Mouse (Mus musculus) gastrocnemius, postnatal 36 days (tissue): ENCODE measurements around the gene Zfyve9. TPM values are rescaled to one million over a fixed set of nuclear protein-coding genes. Genes with fewer than 3 reads are reported as not detected.

ENCODE experiments used
- DNase-seq, 2 experiments: peaks; one replicate each; pipeline ENCODE4 v3.0.0; 2022
- intact Hi-C: fragments of 180-260 bp; cut with DNase I; formaldehyde crosslinking; loops from one replicate; pipeline ENCODE4 v1.15.1; 2025
- total RNA-seq, 2 experiments: library from RNA; stranded (reverse); gene quantifications; 2 replicates each; pipeline ENCODE4 v1.2.3; 2021

Zfyve9 gene
- total RNA-seq, 2 experiments from 2014 or later, result 45.5 to 51.0 TPM

DNA sequence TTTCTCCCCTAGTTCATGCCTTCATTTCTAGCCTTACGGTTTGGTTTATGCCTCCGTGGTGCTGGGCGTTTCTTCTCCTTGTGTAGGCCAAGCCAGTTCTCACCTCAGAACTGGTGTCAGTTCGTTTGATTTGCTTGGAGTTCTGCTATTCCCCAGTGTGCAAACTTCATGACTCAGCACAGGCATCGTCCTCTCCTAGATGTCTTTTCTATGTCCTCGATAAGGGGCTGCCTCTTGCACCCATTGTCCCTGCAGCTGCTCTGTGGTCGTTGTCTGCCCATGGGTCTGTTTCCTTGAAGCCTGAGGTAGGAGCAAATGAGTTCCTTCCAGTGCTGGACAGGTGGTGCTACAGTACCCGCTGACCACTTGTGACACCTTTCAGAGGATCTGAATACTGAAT is 160.1 kb downstream of the Zfyve9 start:
- DNase-seq, result no peak
- intact Hi-C loops, result no loop called here

DNA sequence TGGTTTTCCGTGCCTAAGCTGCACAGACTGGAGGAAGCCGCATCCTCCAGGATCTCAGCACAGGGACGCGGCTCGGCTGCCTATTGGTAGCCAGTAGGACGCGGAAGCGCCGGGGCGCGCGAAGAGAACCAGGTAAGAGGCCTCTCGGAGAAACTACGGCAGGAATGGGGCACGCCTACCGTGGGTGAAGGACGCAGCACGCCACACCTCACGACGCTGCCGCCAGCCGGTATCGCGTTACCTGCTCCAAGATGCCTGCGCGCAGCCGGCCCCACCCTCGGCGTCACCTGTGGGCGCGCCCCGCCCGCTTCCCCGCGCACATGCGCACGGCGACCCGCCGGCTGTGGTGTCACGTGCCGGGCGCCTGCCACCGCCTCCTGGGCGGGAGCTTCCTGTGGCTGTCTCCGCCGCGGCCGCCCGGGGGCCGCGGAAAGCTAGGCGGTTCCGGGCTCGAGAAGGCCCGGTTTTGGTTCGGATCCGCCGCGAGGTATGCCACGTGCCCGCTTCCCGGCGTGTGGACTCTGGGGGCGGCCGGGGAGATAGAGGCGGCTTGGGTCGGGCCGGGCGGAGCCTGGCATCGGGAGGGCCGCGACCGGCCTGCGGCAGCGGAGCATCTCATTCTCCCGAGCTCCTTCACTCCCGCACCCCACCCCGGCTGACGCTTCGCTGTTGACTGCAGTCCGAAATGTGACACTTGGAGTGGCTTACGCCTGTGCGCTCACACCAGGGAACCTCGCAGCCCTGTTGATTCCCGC is 160.8 kb downstream of the Zfyve9 start, which contains the start of gene Cc2d1b:
Gene Cc2d1b, plus strand, starts transcription at position 354 of the 755 bp plus-strand sequence.
- intact Hi-C loops, result no loop called here
- peak; percentile 80 to 84 for DNase-seq

DNA sequence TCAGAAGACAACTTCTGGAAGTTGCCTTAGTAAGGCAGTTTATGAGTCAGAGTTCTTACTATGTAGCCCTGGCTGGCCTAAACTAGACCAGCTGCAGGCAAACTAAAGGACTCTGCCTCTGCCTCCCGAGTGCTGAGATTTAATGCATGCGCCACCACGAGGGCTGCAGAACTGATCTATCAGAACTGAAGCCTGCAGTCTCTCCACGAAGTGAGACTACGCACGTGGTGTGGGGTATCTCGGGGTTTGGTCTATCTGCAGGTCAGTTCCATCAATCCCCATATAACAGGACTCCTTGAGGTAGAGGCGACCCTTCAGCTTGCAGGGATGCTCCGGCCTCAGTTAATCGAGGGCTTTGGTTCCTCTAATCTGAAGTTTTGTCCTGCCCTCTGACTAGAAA is 161.4 kb downstream of the Zfyve9 start:
- intact Hi-C loops, result no loop called here
- DNase-seq, result no peak

DNA sequence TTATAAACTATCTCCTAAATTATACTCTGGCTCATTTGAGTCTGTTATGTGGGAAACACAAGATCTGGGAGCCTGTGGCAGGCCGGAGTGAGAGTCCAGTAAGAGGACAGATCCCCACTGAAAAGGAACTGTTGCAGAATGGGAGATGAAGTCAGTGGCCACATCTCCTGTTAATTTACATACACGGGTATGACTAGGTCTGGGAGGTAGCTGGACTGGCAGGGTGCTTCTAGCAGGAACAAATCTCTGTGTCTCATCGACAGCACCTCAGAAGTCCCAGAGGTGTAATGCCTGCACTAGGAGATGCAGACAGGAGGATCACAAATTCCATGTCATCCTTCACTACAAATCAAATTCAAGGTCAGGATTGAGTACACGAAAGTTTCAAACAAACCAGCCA is 162.0 kb downstream of the Zfyve9 start:
- intact Hi-C loops, result no loop called here
- DNase-seq, result no peak

DNA sequence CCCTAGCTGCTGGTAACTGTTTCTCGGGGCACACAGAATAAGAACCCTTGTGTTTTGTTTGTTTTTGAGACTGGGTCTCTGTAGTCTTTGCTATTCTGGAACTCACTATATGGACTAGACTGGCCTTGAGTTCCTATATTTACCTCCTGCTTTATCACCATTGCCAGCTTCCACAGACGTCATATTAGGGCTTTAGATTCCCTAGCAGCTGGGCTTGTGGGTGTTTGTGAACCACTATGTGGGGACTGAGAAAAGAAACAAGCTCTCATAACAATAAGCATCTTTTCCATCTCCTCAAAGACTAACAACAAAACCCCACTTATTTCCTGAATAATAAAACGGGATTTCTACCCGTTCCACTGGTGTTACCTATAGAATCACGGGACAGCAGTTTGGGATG is 169.7 kb downstream of the Zfyve9 start:
- intact Hi-C loops, result no loop called here
- no peak for DNase-seq

- no peak for DNase-seq
- intact Hi-C loops, result no loop called here
These were observed 171.9 kb downstream of the Zfyve9 start for GRCm38 (mm10) chr4:108608651-108609050.

- no peak for DNase-seq
- intact Hi-C loops, result no loop called here
These were observed 178.7 kb downstream of the Zfyve9 start for GRCm38 (mm10) chr4:108601870-108602269.

- intact Hi-C loops, result no loop called here
These were observed 182.3 kb downstream of the Zfyve9 start for GRCm38 (mm10) chr4:108598306-108598705.

GRCm38 (mm10) chr4:108595785-108596184 is 184.8 kb downstream of the Zfyve9 start:
- no peak for DNase-seq
- intact Hi-C loops, result no loop called here

More at GRCm38 (mm10) chr4:108598306-108598705, 182.3 kb downstream of the Zfyve9 start:
- no peak for DNase-seq

- intact Hi-C loops, result no loop called here
These were observed 187.2 kb downstream of the Zfyve9 start for GRCm38 (mm10) chr4:108593376-108593775.

More at GRCm38 (mm10) chr4:108593376-108593775, 187.2 kb downstream of the Zfyve9 start:
- no peak for DNase-seq

Other genes with a start within 250 kb of the Zfyve9 start
- 10 to 100 TPM in 1 of 2 experiments, 1 to 10 TPM in 1; 9.5 to 13.9 TPM for gene Prpf38a, start 201.5 kb downstream of the Zfyve9 start, total RNA-seq
- under 1 TPM in 1 of 2 experiments, not detected in 1; 0.10 TPM for gene Orc1, start 201.4 kb downstream of the Zfyve9 start, total RNA-seq
- 10 to 100 TPM; 17.6 to 18.2 TPM for gene Cc2d1b, start 160.9 kb downstream of the Zfyve9 start, total RNA-seq
- 1 to 10 TPM in 1 of 2 experiments, under 1 TPM in 1; 0.69 to 1.1 TPM for gene 3110021N24Rik, start 61.1 kb downstream of the Zfyve9 start, total RNA-seq
- gene Btf3l4, start 52.8 kb upstream of the Zfyve9 start, total RNA-seq, result 10 to 100 TPM; 43.3 to 44.6 TPM
- 10 to 100 TPM; 11.5 to 13.3 TPM for gene Txndc12, start 53.8 kb upstream of the Zfyve9 start, total RNA-seq
- 10 to 100 TPM; 18.9 to 21.7 TPM for gene Kti12, start 67.0 kb upstream of the Zfyve9 start, total RNA-seq
- gene A730015C16Rik, start 67.8 kb upstream of the Zfyve9 start, total RNA-seq, result not detected
- under 1 TPM in 1 of 2 experiments, not detected in 1; 0.32 TPM for gene Rab3b, start 98.3 kb upstream of the Zfyve9 start, total RNA-seq
- gene Nrd1, start 219.9 kb upstream of the Zfyve9 start, total RNA-seq, result 100 to 1,000 TPM; 102 to 120 TPM